Mouse (Mus musculus) testis, postnatal 14 days (tissue): ENCODE measurements around the gene BC049730.

Source experiments
- DNase-seq: peaks from one replicate; pipeline ENCODE4 v3.0.0; 2021; ENCODE audit warnings: low spot score

Gene BC049730

GRCm38 (mm10) chr7:24762574-24762973, 53.5 kb downstream of the BC049730 start:
- DNase-seq: no peak
